Mouse (Mus musculus) stomach, postnatal 0 days (tissue): ENCODE measurements around the gene Cdt1. TPM values are rescaled to one million over a fixed set of nuclear protein-coding genes. Genes with fewer than 3 reads are reported as not detected.

Experiments used
- ATAC-seq: fragments of 200-750 bp; cut with Nextera tagmentation; 2 replicates; pipeline ENCODE4 v1.8.0; 2017; ENCODE audit not compliant: low FRiP score, low TSS enrichment
- DNase-seq: peaks from one replicate; pipeline ENCODE4 v3.0.0-alpha.2; 2016; ENCODE audit warnings: low spot score
- H3K27ac ChIP-seq: fragments of 300-500 bp; sonication (generic); replicated peaks from 2 replicates; pipeline ENCODE4 v1.5.1; 2014; ENCODE audit warnings: mild to moderate bottlenecking, control low read depth
- H3K27me3 ChIP-seq: fragments of 300-500 bp; sonication (generic); 2 replicates; pipeline ENCODE4 v1.6.1; 2014; ENCODE audit warnings: low read length; ENCODE audit not compliant: control insufficient read depth, insufficient read depth
- H3K36me3 ChIP-seq: fragments of 300-500 bp; sonication (generic); 2 replicates; pipeline ENCODE4 v1.6.1; 2014; ENCODE audit warnings: low read length, mixed read lengths; ENCODE audit not compliant: control insufficient read depth, insufficient read depth
- H3K4me1 ChIP-seq: fragments of 300-500 bp; sonication (generic); replicated peaks from 2 replicates; pipeline ENCODE4 v1.6.1; 2014; ENCODE audit warnings: antibody characterized with exemption; ENCODE audit not compliant: control insufficient read depth, insufficient read depth
- H3K4me2 ChIP-seq: fragments of 300-500 bp; sonication (generic); replicated peaks from 2 replicates; pipeline ENCODE4 v1.6.1; 2014; ENCODE audit warnings: low read depth, mild to moderate bottlenecking, control low read depth, moderate library complexity
- H3K4me3 ChIP-seq: fragments of 300-500 bp; sonication (generic); 2 replicates; pipeline ENCODE4 v1.5.1; 2014; ENCODE audit warnings: low read depth, low read length, control low read depth
- H3K9ac ChIP-seq: fragments of 300-500 bp; sonication (generic); 2 replicates; pipeline ENCODE4 v1.6.1; 2014; ENCODE audit warnings: mild to moderate bottlenecking, low read length, control low read depth, mixed read lengths
- H3K9me3 ChIP-seq: fragments of 300-500 bp; sonication (generic); 2 replicates; pipeline ENCODE4 v1.6.1; 2016; ENCODE audit warnings: low read length; ENCODE audit not compliant: control insufficient read depth
- CTCF ChIP-seq: IDR thresholded peaks from 2 replicates; pipeline ENCODE4 v1.5.1; 2016; ENCODE audit warnings: antibody characterized with exemption, low read depth, mild to moderate bottlenecking, moderate library complexity
- EP300 ChIP-seq: optimal IDR thresholded peaks from 2 replicates; pipeline ENCODE3; 2016; ENCODE audit warnings: antibody characterized with exemption
- WGBS: fragments of 180-500 bp; shearing (Covaris S2); extraction: QIAGEN DNeasy Blood & Tissue Kit; methylation state at CpG from one replicate; pipeline ENCODE4 v1.1.7; 2014; 5-methylcytosine and 5-hydroxymethylcytosine counted together
- polyA plus RNA-seq: library from polyadenylated mRNA; unstranded; fragments of >200 nt; fragmentation: Nextera tagmentation; extraction: Ambion mirVana; gene quantifications from 2 replicates; pipeline ENCODE4 v1.2.1, GENCODE M21; 2015

The Cdt1 gene
- polyA plus RNA-seq, 1 experiment from 2014 or later: 11.8 TPM

- Histone ChIP-seq H3K4me1 (no peaks in the 10 kb centered on the region), H3K36me3 (no peaks in the 10 kb centered on the region), H3K27ac (no peak overlapping the region), H3K27me3 (no peaks in the 10 kb centered on the region), H3K4me2 (no peak overlapping the region), H3K9ac (no peak overlapping the region), H3K9me3 (no peaks in the 10 kb centered on the region), H3K4me3 (no peak overlapping the region)
- WGBS: 68% methylated on average over 1 of the region's 1 CpGs
- no peak for TF ChIP-seq CTCF
- TF ChIP-seq EP300: no peak
- DNase-seq (no peak), ATAC-seq (no peak)
Measured at GRCm38 (mm10) chr8:122604640-122605039, 36.8 kb downstream of the Cdt1 start.

- H3K4me2 ChIP-seq: no peak overlapping the region
- DNase-seq (no peak), ATAC-seq (no peak)
- no peaks in the 10 kb centered on the region for H3K36me3 ChIP-seq
- no peak overlapping the region for H3K27ac ChIP-seq
- WGBS: 76% methylated on average over 4 of the region's 4 CpGs
- H3K27me3 ChIP-seq: no peaks in the 10 kb centered on the region
- no peaks in the 10 kb centered on the region for H3K4me1 ChIP-seq
- H3K9me3 ChIP-seq: no peaks in the 10 kb centered on the region
- TF ChIP-seq CTCF (no peak), EP300 (no peak)
- H3K4me3 ChIP-seq: no peak overlapping the region
- no peak overlapping the region for H3K9ac ChIP-seq
Measured at GRCm38 (mm10) chr8:122605367-122605766, 37.6 kb downstream of the Cdt1 start.

DNA sequence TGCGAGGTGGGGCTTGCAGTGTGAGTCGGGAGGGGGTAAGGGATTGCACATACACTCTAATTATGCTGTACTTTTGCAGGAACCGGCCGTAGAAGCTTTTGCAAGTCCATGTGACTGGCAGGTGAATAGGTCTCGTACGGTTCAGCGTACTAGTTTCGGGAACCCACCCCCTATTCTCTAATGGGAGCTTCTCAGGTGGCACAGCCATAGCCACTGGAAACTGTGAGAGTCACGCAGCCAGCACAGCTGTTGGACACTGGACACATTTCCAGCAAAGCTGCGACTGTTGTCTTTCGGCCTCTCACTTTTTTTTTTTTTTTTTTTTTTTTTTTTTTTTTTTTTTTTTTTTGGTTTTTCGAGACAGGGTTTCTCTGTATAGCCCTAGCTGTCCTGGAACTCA, 39.0 kb downstream of the Cdt1 start:
- Histone ChIP-seq H3K27ac (no peak overlapping the region), H3K36me3 (no peaks in the 10 kb centered on the region), H3K4me2 (no peak overlapping the region), H3K4me3 (no peak overlapping the region), H3K9ac (no peak overlapping the region), H3K4me1 (no peaks in the 10 kb centered on the region), H3K27me3 (no peaks in the 10 kb centered on the region), H3K9me3 (no peaks in the 10 kb centered on the region)
- WGBS: 89% methylated on average over 11 of the region's 12 CpGs
- ATAC-seq (no peak), DNase-seq (no peak)
- TF ChIP-seq EP300: no peak

DNA sequence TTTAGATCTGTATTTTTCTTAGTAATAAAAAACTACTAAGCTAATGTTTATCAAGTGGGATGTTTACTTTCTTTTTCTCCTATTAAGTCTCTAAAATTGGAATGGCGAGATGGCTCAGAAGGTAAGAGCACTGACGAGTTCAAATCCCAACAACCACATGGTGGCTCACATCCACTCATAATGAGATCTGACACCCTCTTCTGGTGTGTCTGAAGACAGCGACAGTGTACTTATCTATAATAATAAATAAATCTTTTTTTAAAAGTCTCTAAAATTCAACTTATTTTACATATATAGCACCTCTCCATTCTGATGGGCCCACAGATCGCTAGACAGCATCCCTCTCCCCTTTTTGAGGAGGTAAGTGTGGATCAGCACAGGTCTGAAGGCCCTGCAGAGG, 42.4 kb downstream of the Cdt1 start:
- ATAC-seq: no peak
- H3K4me2 ChIP-seq: no peak overlapping the region
- H3K4me3 ChIP-seq: no peak overlapping the region
- no peaks in the 10 kb centered on the region for H3K27me3 ChIP-seq
- DNase-seq: no peak
- no peak overlapping the region for H3K9ac ChIP-seq
- TF ChIP-seq EP300 (no peak), CTCF (no peak; the same call in 1 of the 2 replicates)
- peaks cover 7% of the 10 kb centered on the region for H3K36me3 ChIP-seq
- H3K27ac ChIP-seq: no peak overlapping the region
- H3K4me1 ChIP-seq: no peaks in the 10 kb centered on the region; the same call in 1 of the 2 replicates
- WGBS: 54% methylated on average over 4 of the region's 4 CpGs
- H3K9me3 ChIP-seq: no peaks in the 10 kb centered on the region

- TF ChIP-seq CTCF (no peak), EP300 (no peak)
- H3K27ac ChIP-seq: peak overlapping the region; percentile 76
- DNase-seq (no peak), ATAC-seq (no peak; the same call in none of the 2 replicates)
- H3K27me3 ChIP-seq: no peaks in the 10 kb centered on the region
- peaks cover 7% of the 10 kb centered on the region for H3K36me3 ChIP-seq
- WGBS: 5% methylated on average over 17 of the region's 20 CpGs
- H3K4me2 ChIP-seq: peak overlapping the region; percentile 95
- H3K9me3 ChIP-seq: no peaks in the 10 kb centered on the region
- H3K4me1 ChIP-seq: no peaks in the 10 kb centered on the region; the same call in 1 of the 2 replicates
- H3K4me3 ChIP-seq: peak overlapping the region; percentile 66
- H3K9ac ChIP-seq: peak overlapping the region; percentile 74
Measured at GRCm38 (mm10) chr8:122610612-122611277, 42.9 kb downstream of the Cdt1 start.

- WGBS: under 1% methylated on average over 52 of the region's 57 CpGs
- Histone ChIP-seq H3K9ac (peak within 1 kb of the TSS; percentile 76), H3K4me2 (peak within 1 kb of the TSS; percentile 95), H3K4me3 (peak within 1 kb of the TSS; percentile 66), H3K27me3 (no peaks in the 10 kb centered on the region), H3K27ac (peak within 1 kb of the TSS; percentile 82), H3K4me1 (no peaks in the 10 kb centered on the region; the same call in 1 of the 2 replicates), H3K9me3 (no peaks in the 10 kb centered on the region), H3K36me3 (peaks cover 7% of the 10 kb centered on the region)
- no peak for TF ChIP-seq EP300
- peak; percentile 79 for TF ChIP-seq CTCF
- DNase-seq (peak; percentile 98), ATAC-seq (peak; percentile 98)
Measured at GRCm38 (mm10) chr8:122611295-122612133, 43.7 kb downstream of the Cdt1 start, which contains the start of the genes Galns and Trappc2l. TSS of gene Galns (minus strand) at chr8:122611463. TSS of gene Trappc2l (plus strand) at chr8:122611640.
